ENCODE assay signal across 15 mouse cellular contexts in genomic region chr4:121031440-121031839, GRCm38 (mm10). TPM values are rescaled to one million over a fixed set of nuclear protein-coding genes. Genes with fewer than 3 reads are reported as not detected.
DNase-seq lines count a peak whose midpoint lies in the region; ATAC-seq and TF ChIP-seq lines count a peak whose summit lies in the region.
"Had no signal": no experiment of that assay in that cellular context is flagged by ENCODE, and none has a peak within 500 bp of the region (broad histone marks: within the 10 kb centered on the region; RNA-seq: fewer than 3 reads in every experiment).

No protein-coding gene starts in this region.

- no peaks in the 10 kb centered on the region for H3K4me1 ChIP-seq in kidney, adult 2 months (ENCODE audit: control insufficient read depth, insufficient read depth, low read length)
- H3K4me1 ChIP-seq: intestine, embryonic 15.5 days had no signal

- no peaks in the 10 kb centered on the region for H3K27me3 ChIP-seq in kidney, adult 2 months (replicated peaks; ENCODE audit: control insufficient read depth, insufficient read depth, low read length)
- H3K27me3 ChIP-seq: intestine, embryonic 15.5 days had no signal

- no peak overlapping the region for H3K27ac ChIP-seq in kidney, adult 2 months (ENCODE audit: insufficient read depth, low read depth, low read length)
- H3K27ac ChIP-seq: intestine, embryonic 15.5 days had no signal

- WGBS in kidney, adult 2 months = 42% methylated on average over 4 of the region's 4 CpGs

- no peaks in the 10 kb centered on the region for H3K36me3 ChIP-seq in kidney, adult 2 months (ENCODE audit: control insufficient read depth, insufficient read depth, low read length)
- H3K36me3 ChIP-seq: intestine, embryonic 15.5 days had no signal

- peak; percentile 63 for ATAC-seq in inflammation-experienced regulatory T-cells, adult 6 months
- ATAC-seq: intestine, embryonic 15.5 days had no signal

- DNase-seq in kidney, adult 2 months = peak; percentile 22
- no peak for DNase-seq in kidney, postnatal 36 days
- peak; percentile 10 for DNase-seq in thymus, postnatal 0 days (ENCODE audit: low spot score)
- no peak for DNase-seq in thymus, postnatal 10 days (ENCODE audit: low spot score in 2 of 2)
- no peak for DNase-seq in neural tube, embryonic 10.5 days (ENCODE audit: extremely low spot score, low spot score)
- DNase-seq in right cerebral cortex, adult 18-20 months = no peak
- DNase-seq: cerebellum, adult 2 months; embryo, embryonic 11 days; heart, postnatal 10 days; spleen, adult 18-20 months; thymus, adult 18-20 months had no signal

- no peak for TF ChIP-seq POLR2A in kidney, adult 2 months (IDR thresholded peaks at IDR 0.05; ENCODE audit: low read depth, low read length)

- no peak overlapping the region for H3K4me3 ChIP-seq in kidney, adult 2 months (ENCODE audit: insufficient read depth, low read depth, low read length)
- H3K4me3 ChIP-seq: erythroblast, embryonic 14.5 days; intestine, embryonic 15.5 days; myocyte had no signal

- TF ChIP-seq CTCF in kidney, adult 2 months (conservative IDR thresholded peaks at IDR 0.05; ENCODE audit: insufficient read depth, insufficient read length, low read depth, low read length) = 0 out of 2 replicates have a peak, but pooled peaks have one; percentile 26

RNA-seq across cellular contexts. Expression of gene Col9a2, which starts 7.7 kb away (rescaled TPM):
- not detected in 2 replicates for polyA plus RNA-seq in kidney, adult 2 months (2012; rRNA removed)
- 0.20 and 0.41 TPM in 2 replicates for polyA plus RNA-seq in thymus, postnatal 0 days (2015; fragmentation: Nextera tagmentation; extraction: Ambion mirVana)
- polyA plus RNA-seq in inflammation-experienced regulatory T-cells, adult 6 months (2017; shearing (Covaris generic)) = not detected
- polyA plus RNA-seq: myocyte had no signal

RNA-seq across cellular contexts. Expression of gene Smap2, which starts 14.4 kb away (rescaled TPM):
- 20.5 and 27.3 TPM in 2 replicates for polyA plus RNA-seq in kidney, adult 2 months (2012; rRNA removed)
- polyA plus RNA-seq in thymus, postnatal 0 days (2015; fragmentation: Nextera tagmentation; extraction: Ambion mirVana) = 39.0 and 39.1 TPM in 2 replicates
- 10 to 100 TPM; 39.3 to 42.2 (median 40.5) TPM for polyA plus RNA-seq in inflammation-experienced regulatory T-cells, adult 6 months (2017; shearing (Covaris generic))

Comparison
In these comparisons a context has a peak if more than half of its experiments do, and no peak if none do; other contexts are left out.
1. DNase-seq: peak in kidney, adult 2 months (single experiment) and thymus, postnatal 0 days (single experiment); none in kidney, postnatal 36 days (0 of 2), thymus, postnatal 10 days (0 of 2), neural tube, embryonic 10.5 days (single experiment) and right cerebral cortex, adult 18-20 months (single experiment).